Comparison of ENCODE assay signal across 8 mouse cellular contexts in the genomic region with DNA sequence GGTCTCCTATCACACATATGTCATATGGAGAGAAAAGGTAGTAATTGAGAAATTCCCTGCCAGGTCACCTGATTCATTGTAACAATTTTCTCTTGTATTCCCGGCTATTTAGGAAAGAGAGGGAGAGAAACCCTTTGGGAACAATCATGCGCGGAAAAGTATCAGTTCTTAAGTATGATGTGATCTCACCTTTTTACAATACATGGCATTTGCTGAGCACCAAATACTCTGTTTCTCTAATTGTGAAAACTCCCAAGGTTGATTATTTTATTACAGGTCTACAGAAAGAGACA. TPM values are rescaled to one million over a fixed set of nuclear protein-coding genes. Genes with fewer than 3 reads are reported as not detected.
DNase-seq lines count a peak whose midpoint lies in the region; ATAC-seq and TF ChIP-seq lines count a peak whose summit lies in the region.

No protein-coding gene starts in this region.

- no peaks in the 10 kb centered on the region for H3K36me3 ChIP-seq in embryonic facial prominence, embryonic 15.5 days
- H3K36me3 ChIP-seq in limb, embryonic 10.5 days, result no peaks in the 10 kb centered on the region
- no peaks in the 10 kb centered on the region for H3K36me3 ChIP-seq in neural tube, embryonic 13.5 days

- peak overlapping the region; percentile 67 for H3K4me3 ChIP-seq in left cerebral cortex, adult 2 months
- H3K4me3 ChIP-seq in embryonic facial prominence, embryonic 15.5 days (replicated peaks), result peak overlapping the region; percentile 62
- peak overlapping the region; percentile 61 for H3K4me3 ChIP-seq in limb, embryonic 10.5 days
- peak overlapping the region; percentile 56 for H3K4me3 ChIP-seq in neural tube, embryonic 13.5 days

- H3K9ac ChIP-seq in embryonic facial prominence, embryonic 15.5 days, result 0 out of 2 replicates have a peak overlapping the region, but pooled peaks have one; percentile 57
- H3K9ac ChIP-seq in neural tube, embryonic 13.5 days, result peak overlapping the region; percentile 70

- no peak for DNase-seq in left cerebral cortex, adult 2 months (ENCODE audit: extremely low spot score in 1 of 2, low spot score in 2 of 2)
- no peak for DNase-seq in left cerebral cortex, adult 9 months (ENCODE audit: low spot score in 2 of 2)
- no peak for DNase-seq in limb, embryonic 10.5 days (ENCODE audit: low spot score)
- no peak for DNase-seq in spleen, postnatal 14 days (ENCODE audit: low spot score in 2 of 2)
- DNase-seq in right cerebral cortex, postnatal 4 days, result no peak
- DNase-seq in spleen, adult 12 weeks (ENCODE audit: low spot score), result no peak

- WGBS in embryonic facial prominence, embryonic 15.5 days, result 39% methylated on average over 3 of the region's 3 CpGs
- 47% methylated on average over 3 of the region's 3 CpGs for WGBS in limb, embryonic 10.5 days
- WGBS in neural tube, embryonic 13.5 days, result 39% methylated on average over 3 of the region's 3 CpGs

- intact Hi-C loops in left cerebral cortex, adult 2 months (cut with DNase I), result loop anchor here (2.0 to 5.0 kb wide), 2 partner anchors 184 to 693 kb away; a partner anchor contains a TSS

- H3K27me3 ChIP-seq in embryonic facial prominence, embryonic 15.5 days, result no peaks in the 10 kb centered on the region
- no peaks in the 10 kb centered on the region for H3K27me3 ChIP-seq in limb, embryonic 10.5 days (ENCODE audit: low read depth, poor library complexity, severe bottlenecking)
- 0 out of 2 replicates have a peak, but pooled peaks cover 3% of the 10 kb centered on the region for H3K27me3 ChIP-seq in neural tube, embryonic 13.5 days

- no peaks in the 10 kb centered on the region for H3K9me3 ChIP-seq in embryonic facial prominence, embryonic 15.5 days (replicated peaks)
- no peaks in the 10 kb centered on the region for H3K9me3 ChIP-seq in limb, embryonic 10.5 days (replicated peaks)
- H3K9me3 ChIP-seq in neural tube, embryonic 13.5 days, result no peaks in the 10 kb centered on the region

- 0 out of 2 replicates have a peak, but pooled peaks cover 3% of the 10 kb centered on the region for H3K4me1 ChIP-seq in embryonic facial prominence, embryonic 15.5 days
- peaks cover 5% of the 10 kb centered on the region; the same call in 1 of the 2 replicates for H3K4me1 ChIP-seq in limb, embryonic 10.5 days
- peaks cover 11% of the 10 kb centered on the region for H3K4me1 ChIP-seq in neural tube, embryonic 13.5 days (replicated peaks)

- no peak for ATAC-seq in embryonic facial prominence, embryonic 15.5 days (ENCODE audit: insufficient number of reproducible peaks, low FRiP score, low TSS enrichment, low read depth)
- ATAC-seq in neural tube, embryonic 13.5 days (ENCODE audit: low read depth), result no peak

- TF ChIP-seq CTCF in left cerebral cortex, adult 2 months (IDR thresholded peaks at IDR 0.05), result no peak

- peak overlapping the region; percentile 94 for H3K27ac ChIP-seq in left cerebral cortex, adult 2 months
- H3K27ac ChIP-seq in embryonic facial prominence, embryonic 15.5 days (replicated peaks), result peak overlapping the region; percentile 97; the same call in 1 of the 2 replicates
- H3K27ac ChIP-seq in limb, embryonic 10.5 days, result peak overlapping the region; percentile 90
- peak overlapping the region; percentile 90; the same call in 1 of the 2 replicates for H3K27ac ChIP-seq in neural tube, embryonic 13.5 days (replicated peaks)

- H3K4me2 ChIP-seq in embryonic facial prominence, embryonic 15.5 days (replicated peaks), result peak overlapping the region; percentile 71
- H3K4me2 ChIP-seq in neural tube, embryonic 13.5 days, result peak overlapping the region; percentile 69

RNA-seq across cellular contexts. Expression of a gene that starts 10.6 kb away (rescaled TPM):
- total RNA-seq in left cerebral cortex, adult 2 months (2021), result 10 to 100 TPM; 44.8 to 45.5 TPM
- 20.1 and 21.5 TPM in 2 replicates for polyA plus RNA-seq in embryonic facial prominence, embryonic 15.5 days (2015; fragmentation: Nextera tagmentation; extraction: Ambion mirVana)
- 14.6 and 15.2 TPM in 2 replicates for polyA plus RNA-seq in limb, embryonic 10.5 days (2016; fragmentation: Nextera tagmentation; extraction: Ambion mirVana)
- polyA plus RNA-seq in neural tube, embryonic 13.5 days (2015; fragmentation: Nextera tagmentation; extraction: Ambion mirVana), result 21.6 and 22.1 TPM in 2 replicates

RNA-seq across cellular contexts. Expression of a gene that starts 18.3 kb away (rescaled TPM):
- 10 to 100 TPM in 1 of 2 experiments, 1 to 10 TPM in 1; 8.0 to 11.3 TPM for total RNA-seq in left cerebral cortex, adult 2 months (2021)
- 23.0 and 24.6 TPM in 2 replicates for polyA plus RNA-seq in embryonic facial prominence, embryonic 15.5 days (2015; fragmentation: Nextera tagmentation; extraction: Ambion mirVana)
- 32.6 and 36.2 TPM in 2 replicates for polyA plus RNA-seq in limb, embryonic 10.5 days (2016; fragmentation: Nextera tagmentation; extraction: Ambion mirVana)
- 20.6 and 22.8 TPM in 2 replicates for polyA plus RNA-seq in neural tube, embryonic 13.5 days (2015; fragmentation: Nextera tagmentation; extraction: Ambion mirVana)
